Mouse (Mus musculus): ENCODE measurements around the gene Nup93.

GRCm38 (mm10) chr8:94173848-94174403 lies 40.4 kb upstream of the Nup93 start:
- TF ChIP-seq CTCF (IDR thresholded peaks at IDR 0.05; ENCODE audit: borderline replicate concordance, control insufficient read depth, extremely low read depth, insufficient read depth, low read length, poor library complexity) (no peak), POLR2A (IDR thresholded peaks at IDR 0.05; ENCODE audit: control insufficient read depth, extremely low read depth, insufficient read depth, low read length, poor library complexity) (no peak)

All from thymus, adult 2 months (tissue).